Mouse (Mus musculus) erythroblast, embryonic 14.5 days (primary cell): ENCODE measurements at regions not wholly inside any gene's neighbourhood (a gene's known extent, or its start where the extent isn't known, plus 50 kb on each side); places are given as distances from the start of the nearest gene placed in this dataset.

Experiments
- GATA1 ChIP-seq: IDR thresholded peaks from 2 replicates; pipeline ENCODE4 v1.6.1; 2012; ENCODE audit warnings: low read length, inconsistent platforms, mixed read lengths
- TAL1 ChIP-seq: IDR thresholded peaks from 3 replicates; pipeline ENCODE4 v1.6.1; 2012; ENCODE audit warnings: low read length, inconsistent platforms, mixed read lengths

DNA sequence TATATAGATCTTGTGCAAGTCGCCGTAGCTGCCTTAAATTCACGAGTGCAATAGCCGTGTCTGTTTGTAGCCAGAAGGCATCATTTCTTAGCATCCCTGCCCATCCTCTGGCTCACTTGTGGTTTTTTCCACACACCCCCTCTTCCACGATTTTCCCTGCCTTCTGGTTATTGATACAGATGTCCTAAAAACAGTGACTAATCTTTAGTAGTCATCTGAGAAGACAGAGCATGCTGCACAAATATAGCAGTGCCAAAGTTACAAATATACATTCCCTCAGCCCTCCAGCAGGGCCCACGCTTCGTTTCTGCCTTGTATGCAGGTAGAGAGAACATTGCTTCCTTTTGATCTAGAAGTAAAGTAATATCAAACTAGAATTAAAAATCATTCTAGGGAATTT lies 207.5 kb downstream of the Dhx15 start:
- TF ChIP-seq GATA1 (no peak), TAL1 (no peak)
